Mouse (Mus musculus): ENCODE data around the gene Eif1. TPM values are rescaled to one million over a fixed set of nuclear protein-coding genes. Genes with fewer than 3 reads are reported as not detected.

The Eif1 gene
- total RNA-seq (2014; rRNA removed) (74.1 and 76.5 TPM in 2 replicates), polyA plus RNA-seq (2015; fragmentation: Nextera tagmentation; extraction: Ambion mirVana) (1,309 and 1,318 TPM in 2 replicates)

DNA sequence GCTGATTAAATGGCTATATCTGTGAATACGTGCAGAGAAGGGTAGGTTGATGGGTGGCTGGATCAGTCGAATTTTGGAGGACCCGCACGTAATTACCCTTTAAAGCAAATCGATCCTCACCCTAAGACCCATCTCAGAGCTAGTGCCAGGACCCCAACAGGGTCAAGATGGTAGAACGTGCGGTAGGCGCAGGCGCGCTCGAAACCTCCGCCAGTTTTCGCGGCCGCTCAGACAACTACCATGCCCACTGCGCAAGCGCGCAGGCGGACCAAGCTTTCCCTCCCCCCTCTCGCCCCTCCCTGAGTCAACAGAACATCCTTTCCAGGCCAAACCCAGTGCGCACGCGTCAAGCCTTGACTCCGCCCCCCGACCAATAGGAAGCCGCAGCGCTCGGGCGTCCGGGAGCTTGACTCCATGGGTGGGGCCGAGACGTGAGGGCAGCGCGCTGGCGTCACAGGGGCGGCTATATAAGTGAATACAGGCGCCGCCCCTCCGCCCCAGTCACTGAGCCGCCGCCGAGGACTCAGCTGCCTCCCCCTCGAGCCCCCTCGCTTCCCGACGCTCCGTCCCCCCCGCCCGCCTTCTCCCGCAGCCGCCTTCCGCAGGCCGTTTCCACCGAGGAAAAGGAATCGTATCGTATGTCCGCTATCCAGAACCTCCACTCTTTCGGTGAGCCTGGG is at the start of gene Eif1:
Gene Eif1 (plus strand): TSS at position 394 of the 680 bp plus-strand sequence.
- H3K4me1 ChIP-seq (ENCODE audit: insufficient read depth, low read length) = no peaks in the 10 kb centered on the region
- WGBS = under 1% methylated on average over 51 of the region's 58 CpGs
- H3K9ac ChIP-seq (replicated peaks; ENCODE audit: low read length) = peak within 1 kb of the TSS; percentile 96
- peak within 1 kb of the TSS; percentile 99 for H3K27ac ChIP-seq
- ATAC-seq = peak; percentile 92
- no peaks in the 10 kb centered on the region for H3K27me3 ChIP-seq (ENCODE audit: insufficient read depth, low read length)
- peak within 1 kb of the TSS; percentile 77 for H3K4me2 ChIP-seq (ENCODE audit: low read depth, low read length)
- H3K9me3 ChIP-seq (ENCODE audit: low read length) = no peaks in the 10 kb centered on the region
- no peak; the same call in 1 of the 2 replicates for TF ChIP-seq CTCF (IDR thresholded peaks at IDR 0.05; ENCODE audit: low read depth)
- H3K4me3 ChIP-seq (ENCODE audit: low read length) = peak within 1 kb of the TSS; percentile 78
- H3K36me3 ChIP-seq (ENCODE audit: insufficient read depth, low read length) = peaks cover 9% of the 10 kb centered on the region; the same call in 1 of the 2 replicates
- DNase-seq (ENCODE audit: low spot score) = peak; percentile 100

- no peak overlapping the region for H3K27ac ChIP-seq
- no peak for ATAC-seq
- H3K4me3 ChIP-seq (ENCODE audit: low read length) = no peak overlapping the region
- H3K36me3 ChIP-seq (ENCODE audit: insufficient read depth, low read length) = no peaks in the 10 kb centered on the region
- no peak for TF ChIP-seq CTCF (IDR thresholded peaks at IDR 0.05; ENCODE audit: low read depth)
- no peak overlapping the region for H3K9ac ChIP-seq (replicated peaks; ENCODE audit: low read length)
- H3K9me3 ChIP-seq (ENCODE audit: low read length) = no peaks in the 10 kb centered on the region
- H3K4me2 ChIP-seq (ENCODE audit: low read depth, low read length) = no peak overlapping the region
- no peak for DNase-seq (ENCODE audit: low spot score)
- no peaks in the 10 kb centered on the region for H3K4me1 ChIP-seq (ENCODE audit: insufficient read depth, low read length)
- H3K27me3 ChIP-seq (ENCODE audit: insufficient read depth, low read length) = no peaks in the 10 kb centered on the region
- 93% methylated on average over 1 of the region's 1 CpGs for WGBS
Measured at GRCm38 (mm10) chr11:100271878-100272277, 47.8 kb upstream of the Eif1 start.

DNA sequence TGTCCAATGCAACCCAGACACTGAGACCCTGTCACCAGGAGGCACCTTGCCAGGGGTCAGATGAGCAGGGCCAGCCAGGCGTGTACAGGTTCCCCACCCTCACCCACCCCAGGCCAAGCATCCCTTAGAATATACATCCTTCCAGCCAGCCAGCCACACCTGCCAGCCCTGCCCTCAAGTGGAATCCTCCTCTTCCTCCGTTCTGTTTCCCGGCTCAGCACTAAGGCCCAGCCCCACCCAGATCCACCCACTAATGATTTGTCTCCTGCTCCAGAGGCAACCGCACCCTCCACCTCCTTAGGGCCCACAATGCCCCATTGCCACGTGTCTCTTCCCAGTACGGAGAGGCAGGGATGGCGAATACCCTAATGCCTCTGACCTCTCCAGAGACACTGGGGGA is 45.0 kb upstream of the Eif1 start:
- Histone ChIP-seq H3K9ac (replicated peaks; ENCODE audit: low read length) (no peak overlapping the region), H3K27ac (no peak overlapping the region), H3K36me3 (ENCODE audit: insufficient read depth, low read length) (no peaks in the 10 kb centered on the region), H3K27me3 (ENCODE audit: insufficient read depth, low read length) (no peaks in the 10 kb centered on the region), H3K4me1 (ENCODE audit: insufficient read depth, low read length) (no peaks in the 10 kb centered on the region), H3K4me3 (ENCODE audit: low read length) (no peak overlapping the region), H3K4me2 (ENCODE audit: low read depth, low read length) (no peak overlapping the region), H3K9me3 (ENCODE audit: low read length) (no peaks in the 10 kb centered on the region)
- DNase-seq (ENCODE audit: low spot score) = no peak
- 76% methylated on average over 7 of the region's 7 CpGs for WGBS
- ATAC-seq = no peak
- TF ChIP-seq CTCF (IDR thresholded peaks at IDR 0.05; ENCODE audit: low read depth) = no peak

- no peak for DNase-seq (ENCODE audit: low spot score)
- H3K9ac ChIP-seq (replicated peaks; ENCODE audit: low read length) = no peak overlapping the region
- H3K4me2 ChIP-seq (ENCODE audit: low read depth, low read length) = no peak overlapping the region
- no peaks in the 10 kb centered on the region for H3K4me1 ChIP-seq (ENCODE audit: insufficient read depth, low read length)
- H3K4me3 ChIP-seq (ENCODE audit: low read length) = no peak overlapping the region
- H3K36me3 ChIP-seq (ENCODE audit: insufficient read depth, low read length) = no peaks in the 10 kb centered on the region
- H3K9me3 ChIP-seq (ENCODE audit: low read length) = no peaks in the 10 kb centered on the region
- no peak for TF ChIP-seq CTCF (IDR thresholded peaks at IDR 0.05; ENCODE audit: low read depth)
- no peak for ATAC-seq
- no peak overlapping the region for H3K27ac ChIP-seq
- 32% methylated on average over 5 of the region's 5 CpGs for WGBS
- H3K27me3 ChIP-seq (ENCODE audit: insufficient read depth, low read length) = no peaks in the 10 kb centered on the region
Measured at GRCm38 (mm10) chr11:100275466-100275865, 44.2 kb upstream of the Eif1 start.

DNA sequence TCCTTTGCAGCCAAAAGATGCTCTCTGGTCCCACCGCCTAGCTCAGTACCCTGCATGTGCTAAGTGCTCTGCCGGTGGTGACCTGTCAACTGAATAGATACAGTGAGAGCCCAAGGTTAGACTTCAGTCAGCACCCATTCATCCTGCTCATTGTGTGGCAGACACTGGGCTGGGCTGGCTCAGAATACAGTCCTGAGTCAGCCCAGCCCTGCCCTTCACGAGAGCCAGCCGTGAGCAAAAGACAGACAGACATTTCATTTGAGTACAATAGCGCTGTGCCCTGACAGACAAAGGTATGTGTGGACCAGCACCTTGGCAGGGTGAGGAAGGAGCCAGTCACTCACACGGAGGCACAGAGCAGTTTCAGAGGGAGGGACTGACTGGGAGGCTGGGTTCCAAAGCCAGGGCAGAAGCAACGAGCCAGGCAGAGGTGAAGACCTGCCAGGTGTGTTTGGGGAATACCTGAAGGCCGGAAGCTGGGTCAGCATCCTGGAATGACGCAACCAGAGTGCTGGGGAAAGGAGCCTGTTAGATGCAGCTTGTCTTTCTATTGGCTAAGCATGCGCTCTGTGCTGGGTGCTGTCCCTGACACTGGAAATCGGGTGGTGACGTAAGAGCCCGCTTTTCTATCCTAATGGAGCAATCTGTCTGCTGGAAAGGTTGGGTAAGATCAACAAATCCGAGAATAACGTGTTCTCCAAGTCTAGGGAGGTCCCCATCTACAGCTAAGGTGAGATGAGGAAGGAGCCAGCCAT is 41.8 kb upstream of the Eif1 start:
- H3K9ac ChIP-seq (replicated peaks; ENCODE audit: low read length) = no peak overlapping the region
- ATAC-seq (no peak), DNase-seq (ENCODE audit: low spot score) (no peak)
- no peak overlapping the region for H3K4me2 ChIP-seq (ENCODE audit: low read depth, low read length)
- H3K27ac ChIP-seq = no peak overlapping the region
- no peak for TF ChIP-seq CTCF (IDR thresholded peaks at IDR 0.05; ENCODE audit: low read depth)
- H3K4me1 ChIP-seq (ENCODE audit: insufficient read depth, low read length) = no peaks in the 10 kb centered on the region
- no peak overlapping the region for H3K4me3 ChIP-seq (ENCODE audit: low read length)
- H3K36me3 ChIP-seq (ENCODE audit: insufficient read depth, low read length) = no peaks in the 10 kb centered on the region
- 76% methylated on average over 15 of the region's 15 CpGs for WGBS
- H3K27me3 ChIP-seq (ENCODE audit: insufficient read depth, low read length) = no peaks in the 10 kb centered on the region
- H3K9me3 ChIP-seq (ENCODE audit: low read length) = no peaks in the 10 kb centered on the region

DNA sequence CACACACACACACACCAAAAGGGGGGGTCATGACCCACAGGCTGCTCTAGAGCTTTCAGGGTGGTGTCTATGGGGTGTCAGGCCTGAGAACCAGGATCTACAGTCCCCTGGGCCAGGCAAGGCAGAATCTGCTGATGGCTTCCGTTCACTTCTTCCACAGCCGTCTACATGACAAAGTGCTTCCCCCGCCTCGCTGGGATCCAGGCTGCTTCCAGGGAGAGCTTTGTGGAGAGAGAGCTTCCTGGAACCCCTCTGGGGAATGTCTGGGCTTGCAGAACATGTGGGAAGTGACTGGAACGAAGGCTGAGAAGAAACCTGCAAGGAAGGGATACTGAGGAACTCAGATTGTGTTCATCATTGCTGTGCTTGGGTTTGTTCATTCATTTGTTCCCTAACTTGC is 40.9 kb upstream of the Eif1 start:
- no peaks in the 10 kb centered on the region for H3K9me3 ChIP-seq (ENCODE audit: low read length)
- H3K36me3 ChIP-seq (ENCODE audit: insufficient read depth, low read length) = no peaks in the 10 kb centered on the region
- no peak overlapping the region for H3K4me2 ChIP-seq (ENCODE audit: low read depth, low read length)
- DNase-seq (ENCODE audit: low spot score) (no peak), ATAC-seq (no peak)
- TF ChIP-seq CTCF (IDR thresholded peaks at IDR 0.05; ENCODE audit: low read depth) = no peak
- WGBS = 68% methylated on average over 5 of the region's 5 CpGs
- no peak overlapping the region for H3K9ac ChIP-seq (replicated peaks; ENCODE audit: low read length)
- H3K4me1 ChIP-seq (ENCODE audit: insufficient read depth, low read length) = no peaks in the 10 kb centered on the region
- no peak overlapping the region for H3K4me3 ChIP-seq (ENCODE audit: low read length)
- H3K27ac ChIP-seq = no peak overlapping the region
- H3K27me3 ChIP-seq (ENCODE audit: insufficient read depth, low read length) = no peaks in the 10 kb centered on the region

Measured in hindbrain, postnatal 0 days (tissue).